Mouse (Mus musculus): ENCODE measurements around the gene Myrip. TPM values are rescaled to one million over a fixed set of nuclear protein-coding genes. Genes with fewer than 3 reads are reported as not detected.
A peak's percentile ranks its signal among the peaks of the same experiment; 100 is the strongest.
"Not testable (repeated sequence)": the region's sequence is repeated elsewhere in the genome, so short reads cannot be mapped to it uniquely, and the experiment has no call there.

The Myrip gene
- polyA plus RNA-seq, 1 experiment from 2014 or later, result 0.89 TPM

DNA sequence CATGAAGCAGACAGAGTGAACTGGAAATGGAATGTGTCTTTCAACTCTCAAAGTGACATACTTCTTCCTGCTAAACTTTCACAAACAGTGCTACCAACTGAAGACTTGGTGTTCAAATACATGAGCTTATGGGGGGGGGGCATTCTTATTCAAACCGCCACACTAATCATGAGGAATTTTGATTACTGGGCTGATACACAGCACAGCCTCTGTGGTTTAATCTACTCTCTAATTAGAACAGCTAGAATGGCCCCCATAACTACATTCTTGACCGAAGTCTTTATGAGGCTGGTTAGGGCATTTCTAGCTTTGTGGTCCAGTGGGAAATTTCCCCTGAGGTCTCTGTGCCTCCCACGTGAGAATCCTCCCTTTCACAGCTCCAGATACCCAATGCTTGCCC lies 13.9 kb downstream of the Myrip start:
- Histone ChIP-seq H3K36me3 (ENCODE audit: control insufficient read depth, insufficient read depth, low read length) (no peaks in the 10 kb centered on the region), H3K4me2 (ENCODE audit: low read length) (no peak overlapping the region), H3K4me1 (ENCODE audit: control insufficient read depth, insufficient read depth, low read length) (no peaks in the 10 kb centered on the region), H3K9ac (ENCODE audit: low read length) (no peak overlapping the region), H3K27me3 (replicated peaks; ENCODE audit: control insufficient read depth, insufficient read depth, low read length) (no peaks in the 10 kb centered on the region), H3K27ac (ENCODE audit: low read depth, low read length) (no peak overlapping the region), H3K4me3 (ENCODE audit: low read depth, low read length) (no peak overlapping the region), H3K9me3 (replicated peaks; ENCODE audit: control insufficient read depth, low read length) (no peaks in the 10 kb centered on the region)
- ATAC-seq (no peak), DNase-seq (ENCODE audit: low spot score) (no peak)
- 59% methylated on average over 3 of the region's 3 CpGs for WGBS

GRCm38 (mm10) chr9:120319099-120319498 lies 17.8 kb downstream of the Myrip start:
- no peaks in the 10 kb centered on the region for H3K4me1 ChIP-seq (ENCODE audit: control insufficient read depth, insufficient read depth, low read length)
- no peak overlapping the region for H3K4me3 ChIP-seq (ENCODE audit: low read depth, low read length)
- H3K36me3 ChIP-seq (ENCODE audit: control insufficient read depth, insufficient read depth, low read length), result no peaks in the 10 kb centered on the region
- DNase-seq (ENCODE audit: low spot score), result no peak
- no peaks in the 10 kb centered on the region for H3K9me3 ChIP-seq (replicated peaks; ENCODE audit: control insufficient read depth, low read length)
- WGBS, result 73% methylated on average over 9 of the region's 9 CpGs
- ATAC-seq, result no peak
- H3K9ac ChIP-seq (ENCODE audit: low read length), result no peak overlapping the region
- no peak overlapping the region for H3K4me2 ChIP-seq (ENCODE audit: low read length)
- H3K27ac ChIP-seq (ENCODE audit: low read depth, low read length), result no peak overlapping the region
- no peaks in the 10 kb centered on the region for H3K27me3 ChIP-seq (replicated peaks; ENCODE audit: control insufficient read depth, insufficient read depth, low read length)

DNA sequence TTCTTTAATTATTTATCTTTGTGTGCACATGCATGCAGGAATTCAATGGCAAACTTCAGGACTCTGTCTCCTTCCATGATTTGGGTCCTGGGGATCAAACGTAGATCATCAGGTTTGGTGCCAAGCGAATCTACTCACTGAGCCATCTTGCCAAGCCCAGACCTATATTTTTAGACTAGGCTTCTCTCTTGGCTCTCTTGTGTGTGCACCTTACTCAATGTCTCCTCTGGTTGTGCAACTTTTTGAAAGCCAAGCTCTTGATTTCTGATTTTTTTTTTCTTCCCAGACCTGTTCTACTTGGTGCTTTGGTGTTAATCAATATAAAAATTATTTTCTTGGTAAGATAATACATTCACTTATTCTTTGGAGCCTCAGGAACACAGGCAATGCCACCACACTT lies 19.3 kb downstream of the Myrip start:
- H3K36me3 ChIP-seq (ENCODE audit: control insufficient read depth, insufficient read depth, low read length), result no peaks in the 10 kb centered on the region
- DNase-seq (ENCODE audit: low spot score) (no peak), ATAC-seq (no peak)

GRCm38 (mm10) chr9:120322702-120323426 lies 21.6 kb downstream of the Myrip start:
- no peak overlapping the region for H3K9ac ChIP-seq (ENCODE audit: low read length)
- no peak overlapping the region for H3K4me2 ChIP-seq (ENCODE audit: low read length)
- H3K4me1 ChIP-seq (ENCODE audit: control insufficient read depth, insufficient read depth, low read length), result no peaks in the 10 kb centered on the region
- DNase-seq (ENCODE audit: low spot score), result peak; percentile 42
- no peak overlapping the region for H3K4me3 ChIP-seq (ENCODE audit: low read depth, low read length)
- no peaks in the 10 kb centered on the region for H3K27me3 ChIP-seq (replicated peaks; ENCODE audit: control insufficient read depth, insufficient read depth, low read length)
- H3K9me3 ChIP-seq (replicated peaks; ENCODE audit: control insufficient read depth, low read length), result no peaks in the 10 kb centered on the region
- 49% methylated on average over 15 of the region's 15 CpGs for WGBS
- no peak for ATAC-seq
- no peak overlapping the region for H3K27ac ChIP-seq (ENCODE audit: low read depth, low read length)
- no peaks in the 10 kb centered on the region for H3K36me3 ChIP-seq (ENCODE audit: control insufficient read depth, insufficient read depth, low read length)

More for the DNA sequence above, 19.3 kb downstream of the Myrip start:
- Histone ChIP-seq H3K9ac (ENCODE audit: low read length) (no peak overlapping the region), H3K4me2 (ENCODE audit: low read length) (no peak overlapping the region), H3K9me3 (replicated peaks; ENCODE audit: control insufficient read depth, low read length) (no peaks in the 10 kb centered on the region), H3K4me3 (ENCODE audit: low read depth, low read length) (no peak overlapping the region), H3K27ac (ENCODE audit: low read depth, low read length) (no peak overlapping the region), H3K4me1 (ENCODE audit: control insufficient read depth, insufficient read depth, low read length) (no peaks in the 10 kb centered on the region), H3K27me3 (replicated peaks; ENCODE audit: control insufficient read depth, insufficient read depth, low read length) (no peaks in the 10 kb centered on the region)
- 93% methylated on average over 2 of the region's 2 CpGs for WGBS

DNA sequence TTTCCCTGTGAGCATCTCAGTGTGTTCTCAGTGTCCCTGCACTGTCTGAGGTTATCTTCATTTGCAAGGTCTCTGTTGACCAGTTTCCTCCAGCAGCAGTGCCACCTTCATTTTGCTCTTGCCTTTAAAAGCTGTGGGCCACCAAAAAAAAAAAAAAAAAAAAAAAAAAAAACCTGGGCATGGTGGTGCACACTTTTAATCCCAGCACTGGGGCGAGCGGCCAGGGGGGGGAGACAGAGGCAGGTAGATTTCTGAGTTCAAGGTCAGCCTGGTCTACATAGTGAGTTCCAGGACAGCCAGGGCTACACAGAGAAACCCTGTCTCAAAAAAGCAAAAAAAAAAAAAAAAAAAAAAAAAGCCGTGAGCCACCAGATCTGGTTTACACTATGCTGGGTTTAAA lies 29.7 kb downstream of the Myrip start:
- H3K4me2 ChIP-seq (ENCODE audit: low read length); DNase-seq (ENCODE audit: low spot score); H3K4me1 ChIP-seq (ENCODE audit: control insufficient read depth, insufficient read depth, low read length); H3K4me3 ChIP-seq (ENCODE audit: low read depth, low read length); H3K27me3 ChIP-seq (replicated peaks; ENCODE audit: control insufficient read depth, insufficient read depth, low read length); H3K9me3 ChIP-seq (replicated peaks; ENCODE audit: control insufficient read depth, low read length); H3K27ac ChIP-seq (ENCODE audit: low read depth, low read length); H3K9ac ChIP-seq (ENCODE audit: low read length); ATAC-seq; H3K36me3 ChIP-seq (ENCODE audit: control insufficient read depth, insufficient read depth, low read length): not testable (repeated sequence)
- WGBS, result 90% methylated on average over 3 of the region's 3 CpGs

- no peaks in the 10 kb centered on the region for H3K4me1 ChIP-seq (ENCODE audit: control insufficient read depth, insufficient read depth, low read length)
- no peaks in the 10 kb centered on the region for H3K36me3 ChIP-seq (ENCODE audit: control insufficient read depth, insufficient read depth, low read length)
- DNase-seq (ENCODE audit: low spot score), result no peak
- H3K4me3 ChIP-seq (ENCODE audit: low read depth, low read length), result no peak overlapping the region
- no peak overlapping the region for H3K4me2 ChIP-seq (ENCODE audit: low read length)
- ATAC-seq, result no peak
- WGBS, result 45% methylated on average over 4 of the region's 4 CpGs
- H3K9ac ChIP-seq (ENCODE audit: low read length), result no peak overlapping the region
- H3K27ac ChIP-seq (ENCODE audit: low read depth, low read length), result no peak overlapping the region
- no peaks in the 10 kb centered on the region for H3K27me3 ChIP-seq (replicated peaks; ENCODE audit: control insufficient read depth, insufficient read depth, low read length)
- no peaks in the 10 kb centered on the region for H3K9me3 ChIP-seq (replicated peaks; ENCODE audit: control insufficient read depth, low read length)
Measured at GRCm38 (mm10) chr9:120338172-120338571, 36.9 kb downstream of the Myrip start.

DNA sequence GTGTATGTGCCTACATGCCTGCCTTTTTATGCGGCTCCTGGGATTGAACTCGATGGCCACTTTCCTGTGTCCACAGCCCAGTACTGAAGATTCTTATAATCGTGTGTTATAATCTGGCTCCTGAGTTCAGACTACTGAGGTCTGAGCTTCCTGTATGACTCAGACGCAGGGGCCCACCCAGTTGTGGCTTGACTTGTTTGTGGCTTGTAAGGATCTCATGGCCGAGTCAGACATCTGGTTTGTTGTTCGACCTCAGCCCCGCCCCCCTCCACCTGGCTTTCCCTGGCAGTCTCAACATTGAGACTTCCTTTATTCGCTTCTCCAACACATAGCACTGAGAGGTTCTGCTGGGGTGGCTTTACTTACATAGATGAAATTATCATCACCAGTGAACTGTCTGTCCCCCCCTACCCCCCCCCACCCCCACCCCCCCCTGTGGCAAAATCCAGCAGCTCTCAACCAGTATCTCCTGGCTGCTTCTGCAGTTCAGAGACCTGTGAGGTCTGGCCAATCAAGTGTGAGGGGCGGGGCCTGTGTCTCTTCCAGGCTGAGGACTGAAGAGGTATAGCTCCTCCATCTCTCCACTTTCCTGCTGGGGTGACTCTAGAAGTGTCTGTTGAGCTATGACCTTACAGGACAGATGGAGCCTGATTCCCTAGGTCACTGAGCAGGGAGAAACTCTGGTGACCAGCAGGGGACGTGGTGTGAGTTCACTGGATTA lies 38.8 kb downstream of the Myrip start:
- DNase-seq (ENCODE audit: low spot score) (no peak), ATAC-seq (no peak)
- H3K27me3 ChIP-seq (replicated peaks; ENCODE audit: control insufficient read depth, insufficient read depth, low read length), result no peaks in the 10 kb centered on the region
- no peak overlapping the region for H3K9ac ChIP-seq (ENCODE audit: low read length)
- H3K4me1 ChIP-seq (ENCODE audit: control insufficient read depth, insufficient read depth, low read length), result no peaks in the 10 kb centered on the region; the same call in 1 of the 2 replicates
- H3K4me3 ChIP-seq (ENCODE audit: low read depth, low read length), result no peak overlapping the region
- no peak overlapping the region for H3K4me2 ChIP-seq (ENCODE audit: low read length)
- H3K36me3 ChIP-seq (ENCODE audit: control insufficient read depth, insufficient read depth, low read length), result no peaks in the 10 kb centered on the region
- WGBS, result 85% methylated on average over 10 of the region's 10 CpGs
- no peak overlapping the region for H3K27ac ChIP-seq (ENCODE audit: low read depth, low read length)
- H3K9me3 ChIP-seq (replicated peaks; ENCODE audit: control insufficient read depth, low read length), result no peaks in the 10 kb centered on the region

GRCm38 (mm10) chr9:120343123-120343790 lies 41.9 kb downstream of the Myrip start:
- Histone ChIP-seq H3K27me3 (replicated peaks; ENCODE audit: control insufficient read depth, insufficient read depth, low read length) (no peaks in the 10 kb centered on the region), H3K27ac (ENCODE audit: low read depth, low read length) (0 out of 2 replicates have a peak overlapping the region, but pooled peaks have one; percentile 46), H3K4me2 (ENCODE audit: low read length) (no peak overlapping the region), H3K4me1 (ENCODE audit: control insufficient read depth, insufficient read depth, low read length) (no peaks in the 10 kb centered on the region; the same call in 1 of the 2 replicates), H3K4me3 (ENCODE audit: low read depth, low read length) (no peak overlapping the region), H3K36me3 (ENCODE audit: control insufficient read depth, insufficient read depth, low read length) (no peaks in the 10 kb centered on the region), H3K9ac (ENCODE audit: low read length) (no peak overlapping the region), H3K9me3 (replicated peaks; ENCODE audit: control insufficient read depth, low read length) (no peaks in the 10 kb centered on the region)
- DNase-seq (ENCODE audit: low spot score) (no peak), ATAC-seq (no peak)
- WGBS, result 20% methylated on average over 4 of the region's 4 CpGs

Measured in forebrain, embryonic 14.5 days (tissue).